Mouse (Mus musculus) urinary bladder, postnatal 10 days (tissue): ENCODE measurements around the gene Ube2m.
A peak's percentile ranks its signal among the peaks of the same experiment; 100 is the strongest.
"Not testable (repeated sequence)": the region's sequence is repeated elsewhere in the genome, so short reads cannot be mapped to it uniquely, and the experiment has no call there.

Experiments used
- DNase-seq: peaks from one replicate; pipeline ENCODE4 v3.0.0; 2022; ENCODE audit warnings: low spot score

The Ube2m gene

GRCm38 (mm10) chr7:13037901-13038555 is at the start of gene Ube2m:
Gene Ube2m (minus strand): TSS chr7:13038275.
- DNase-seq: peak; percentile 96

GRCm38 (mm10) chr7:13072293-13072692 is 34.2 kb upstream of the Ube2m start:
- DNase-seq: no peak

DNA sequence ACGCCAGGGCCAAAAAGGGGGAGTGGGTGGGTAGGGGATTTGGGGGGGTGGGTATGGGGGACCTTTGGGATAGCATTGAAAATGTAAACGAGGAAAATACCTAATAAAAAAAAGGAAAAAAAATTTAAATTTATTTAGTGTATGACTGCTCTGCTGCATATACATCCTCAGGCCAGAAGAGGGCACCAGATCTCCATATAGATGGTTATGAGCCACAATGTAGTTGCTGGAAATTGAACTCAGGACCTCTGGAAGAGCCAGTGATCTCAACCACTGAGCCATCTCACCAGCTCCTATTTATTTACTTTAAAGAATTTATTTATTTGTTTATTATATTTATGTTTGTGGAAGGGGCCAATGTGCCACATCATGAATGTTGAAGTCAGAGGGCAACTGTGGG is 25.3 kb upstream of the Ube2m start:
- DNase-seq: not testable (repeated sequence)

GRCm38 (mm10) chr7:13059536-13059935 is 21.5 kb upstream of the Ube2m start:
- no peak for DNase-seq

GRCm38 (mm10) chr7:13056913-13057700 is 19.0 kb upstream of the Ube2m start:
- DNase-seq: no peak

GRCm38 (mm10) chr7:13054287-13055010 is 16.4 kb upstream of the Ube2m start, which contains the start of gene Mzf1:
Gene Mzf1 (minus strand): TSS chr7:13054764.
- peak; percentile 74 for DNase-seq

GRCm38 (mm10) chr7:13053961-13054286 is 15.8 kb upstream of the Ube2m start:
- no peak for DNase-seq

DNA sequence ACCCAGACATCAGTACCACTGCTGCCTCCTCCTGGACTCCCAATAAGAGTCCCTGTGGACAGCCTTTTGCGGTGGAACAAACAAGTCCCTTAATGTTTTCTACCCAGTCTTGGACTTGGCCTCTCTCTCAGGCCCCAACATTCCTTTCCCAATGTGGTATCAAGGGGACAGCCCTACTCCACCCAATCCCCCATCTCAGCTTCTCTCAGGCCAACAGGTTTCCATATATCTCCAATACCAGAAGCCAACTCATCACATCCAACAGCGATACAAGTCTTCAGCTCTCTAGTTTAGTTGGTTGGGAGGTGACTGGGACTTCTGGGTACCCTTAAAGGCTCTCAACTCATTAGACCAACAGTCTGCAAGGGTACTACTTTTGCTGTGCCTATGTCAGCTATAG is 15.4 kb upstream of the Ube2m start:
- DNase-seq: no peak

GRCm38 (mm10) chr7:13053001-13053400 is 14.9 kb upstream of the Ube2m start:
- DNase-seq: no peak

GRCm38 (mm10) chr7:13046084-13046483 is 8.0 kb upstream of the Ube2m start:
- DNase-seq: no peak

DNA sequence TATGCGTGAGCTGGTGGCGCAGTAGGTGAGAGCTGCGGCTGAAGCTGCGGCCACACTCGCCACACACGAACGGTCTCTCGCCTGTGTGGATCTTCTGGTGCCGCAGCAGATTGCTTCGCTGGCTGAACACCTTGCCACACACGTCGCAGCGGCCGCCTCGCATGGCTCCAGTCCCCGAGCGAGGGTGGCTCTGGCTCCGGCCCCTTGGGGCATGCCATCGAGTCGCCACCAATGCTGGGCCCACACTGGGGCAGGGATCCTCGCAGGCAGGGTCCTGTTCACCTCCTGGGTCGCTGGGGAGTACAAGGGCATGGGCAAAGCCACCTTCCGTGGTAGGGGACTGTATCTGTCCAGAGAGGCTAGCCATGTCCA is 6.2 kb upstream of the Ube2m start:
- DNase-seq: no peak

DNA sequence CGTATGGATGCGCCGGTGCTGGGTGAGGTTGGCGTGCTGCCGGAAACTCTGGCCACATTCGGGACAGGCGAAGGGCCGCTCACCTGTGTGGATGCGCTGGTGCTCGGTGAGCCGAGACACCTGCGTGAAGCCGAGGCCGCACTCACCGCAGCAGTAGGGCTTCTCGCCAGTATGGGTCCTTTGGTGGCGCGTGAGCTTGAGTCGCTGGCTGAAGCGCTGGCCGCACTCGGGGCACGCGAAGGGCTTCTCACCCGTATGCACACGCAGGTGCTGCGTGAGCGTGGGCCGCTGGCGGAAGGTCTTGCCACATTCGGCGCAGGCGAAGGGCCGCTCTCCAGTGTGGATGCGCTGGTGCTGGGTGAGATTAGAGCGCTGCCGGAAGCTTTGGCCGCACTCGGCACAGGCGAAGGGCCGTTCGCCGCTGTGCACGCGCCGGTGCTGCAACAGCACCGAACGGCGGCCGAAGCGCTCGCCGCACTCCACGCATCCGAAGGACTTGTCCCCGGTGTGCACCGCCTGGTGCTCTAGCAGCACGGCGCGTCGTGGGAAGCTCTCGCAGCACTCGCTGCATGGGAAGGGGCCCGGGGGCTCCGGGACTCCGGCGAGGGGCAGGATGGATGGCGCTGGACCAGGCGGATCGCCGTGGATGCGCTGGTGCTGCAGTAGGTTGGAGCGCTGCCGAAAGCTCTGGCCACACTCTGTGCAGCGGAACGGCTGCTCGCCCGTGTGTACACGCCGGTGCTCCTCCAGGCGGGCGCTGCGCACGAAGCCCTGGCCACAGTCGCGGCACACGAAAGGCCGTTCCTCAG is 5.6 kb upstream of the Ube2m start:
- no peak for DNase-seq

DNA sequence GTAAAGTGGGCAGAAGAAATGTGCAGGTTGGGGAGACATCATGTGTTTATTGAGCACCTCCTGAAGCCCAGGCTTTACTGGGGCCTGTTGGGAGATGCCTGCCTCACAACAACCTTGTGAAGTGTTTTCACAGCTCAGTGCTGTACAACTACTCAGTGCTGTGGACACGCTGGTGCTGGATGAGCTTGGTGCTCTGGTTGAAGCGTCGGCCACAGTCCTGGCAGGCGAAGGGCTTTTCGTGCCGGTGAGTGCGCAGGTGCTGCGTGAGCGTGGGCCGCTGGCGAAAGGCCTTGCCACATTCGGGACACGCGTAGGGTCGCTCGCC is 5.0 kb upstream of the Ube2m start:
- DNase-seq: no peak

GRCm38 (mm10) chr7:13042511-13042910 is 4.4 kb upstream of the Ube2m start:
- no peak for DNase-seq

- DNase-seq: no peak
Observed at GRCm38 (mm10) chr7:13041256-13041655, 3.2 kb upstream of the Ube2m start.

DNA sequence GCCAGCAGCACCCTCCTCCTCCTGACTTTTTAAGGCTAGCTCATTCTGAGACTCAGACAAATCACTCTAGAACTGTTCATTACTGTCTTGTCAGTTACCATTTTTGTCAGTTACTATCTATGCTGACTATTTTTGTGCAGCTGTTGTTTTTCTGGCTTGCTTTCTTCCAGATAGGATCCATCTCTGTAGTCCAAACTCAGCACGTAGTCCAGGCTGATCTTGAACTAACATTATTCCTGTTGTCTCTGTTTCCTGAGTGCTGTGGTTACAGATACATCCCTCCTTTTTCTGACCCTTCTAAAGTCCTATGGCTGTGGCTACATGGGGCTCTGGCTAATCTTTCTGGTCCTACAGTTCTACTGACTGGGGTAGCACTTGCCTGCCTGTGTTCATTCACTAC is 1.1 kb upstream of the Ube2m start:
- DNase-seq: no peak

DNA sequence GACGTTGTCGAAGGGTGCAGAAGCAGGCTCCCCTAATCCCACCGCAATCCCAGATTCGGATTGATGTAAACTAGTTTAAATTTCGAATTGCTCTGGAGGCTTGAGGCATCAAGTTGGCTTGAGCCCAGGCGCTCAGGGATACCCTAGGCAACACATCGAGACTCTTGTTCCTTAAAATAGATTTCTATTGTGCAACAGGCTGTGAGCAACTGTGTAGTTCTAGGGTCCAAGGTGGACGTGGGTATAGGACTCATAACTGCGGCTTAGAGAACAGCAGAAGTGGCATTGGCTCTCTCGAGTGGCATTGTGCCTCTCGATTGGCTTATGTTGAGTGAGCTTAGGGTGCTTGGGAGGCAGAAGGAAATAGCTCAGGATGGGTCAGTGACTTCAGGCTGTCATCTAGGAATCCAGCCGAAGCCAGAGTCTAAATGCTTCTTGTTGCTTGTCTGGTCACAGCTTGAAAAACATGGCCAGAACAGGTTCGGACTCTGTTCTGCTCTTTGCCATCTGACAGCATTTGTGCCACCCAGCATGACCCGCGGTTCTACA is 620 bp upstream of the Ube2m start:
- no peak for DNase-seq

DNA sequence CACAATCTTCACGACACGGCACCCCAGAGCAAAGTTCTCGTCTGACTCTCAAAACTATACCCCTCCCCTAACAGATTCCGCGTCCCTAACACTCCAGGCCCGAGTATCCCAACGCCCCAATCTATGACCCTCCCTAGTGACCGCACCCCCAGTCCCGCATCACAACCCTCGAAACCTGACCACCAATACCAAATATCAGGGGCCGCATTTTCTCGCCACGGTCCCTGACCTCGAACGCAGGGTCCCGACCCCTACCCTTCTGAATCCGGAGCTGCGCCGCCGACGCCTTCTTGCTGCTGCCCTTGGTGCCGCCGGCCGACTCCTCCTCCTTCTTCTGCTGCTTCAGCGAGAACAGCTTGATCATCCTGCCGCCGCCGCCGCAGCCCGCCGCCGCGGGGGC is 709 bp downstream of the Ube2m start:
- DNase-seq: no peak

DNA sequence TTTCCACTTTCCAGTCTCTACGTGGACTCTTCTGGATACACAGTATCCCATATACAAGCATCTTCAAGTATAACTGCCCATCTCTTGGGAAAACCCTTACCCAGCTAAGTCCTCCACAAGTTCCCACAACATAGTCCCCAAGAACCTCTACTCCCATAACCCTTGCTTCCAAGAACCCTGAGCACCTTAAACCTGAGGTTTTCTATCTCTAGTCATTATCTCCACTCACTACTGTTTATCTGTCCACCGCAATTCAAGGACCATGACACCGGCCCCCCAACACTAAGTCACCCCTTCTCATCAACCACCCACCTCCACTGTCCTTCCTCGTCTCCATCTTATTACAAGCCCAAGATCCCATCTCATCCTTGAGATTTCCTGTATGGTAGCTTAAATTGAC is 1.3 kb downstream of the Ube2m start:
- DNase-seq: no peak

DNA sequence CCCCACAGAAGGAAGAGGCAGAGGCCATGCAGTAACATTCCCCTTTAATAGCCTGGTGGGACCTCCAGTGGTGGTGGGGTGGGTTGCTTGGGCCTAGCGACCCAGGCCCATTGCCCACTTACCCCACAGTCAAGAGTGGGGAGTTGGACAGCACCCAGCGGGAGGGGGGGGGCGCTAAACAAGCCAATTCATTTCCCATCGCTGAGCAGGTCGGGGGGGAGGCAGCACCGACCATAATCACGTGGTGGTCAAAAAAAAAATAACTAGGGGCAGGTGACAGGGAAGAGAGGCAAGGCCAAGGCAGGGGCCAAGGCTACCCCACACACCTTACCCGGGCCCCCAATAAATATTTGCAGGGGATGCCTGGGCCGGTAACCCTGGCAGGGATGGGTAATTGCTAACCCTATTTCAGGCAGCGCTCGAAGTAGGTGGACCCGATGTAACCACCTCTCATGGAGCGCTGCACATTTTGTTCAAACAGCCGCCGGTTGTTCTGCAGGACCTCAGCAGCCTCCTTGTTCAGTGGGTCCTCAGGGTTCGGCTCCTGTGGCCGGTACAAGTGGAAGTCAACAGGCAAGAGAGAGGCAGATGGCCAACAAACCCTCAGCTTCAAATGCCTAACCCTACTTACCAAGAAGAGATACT is 2.7 kb downstream of the Ube2m start:
- no peak for DNase-seq

DNA sequence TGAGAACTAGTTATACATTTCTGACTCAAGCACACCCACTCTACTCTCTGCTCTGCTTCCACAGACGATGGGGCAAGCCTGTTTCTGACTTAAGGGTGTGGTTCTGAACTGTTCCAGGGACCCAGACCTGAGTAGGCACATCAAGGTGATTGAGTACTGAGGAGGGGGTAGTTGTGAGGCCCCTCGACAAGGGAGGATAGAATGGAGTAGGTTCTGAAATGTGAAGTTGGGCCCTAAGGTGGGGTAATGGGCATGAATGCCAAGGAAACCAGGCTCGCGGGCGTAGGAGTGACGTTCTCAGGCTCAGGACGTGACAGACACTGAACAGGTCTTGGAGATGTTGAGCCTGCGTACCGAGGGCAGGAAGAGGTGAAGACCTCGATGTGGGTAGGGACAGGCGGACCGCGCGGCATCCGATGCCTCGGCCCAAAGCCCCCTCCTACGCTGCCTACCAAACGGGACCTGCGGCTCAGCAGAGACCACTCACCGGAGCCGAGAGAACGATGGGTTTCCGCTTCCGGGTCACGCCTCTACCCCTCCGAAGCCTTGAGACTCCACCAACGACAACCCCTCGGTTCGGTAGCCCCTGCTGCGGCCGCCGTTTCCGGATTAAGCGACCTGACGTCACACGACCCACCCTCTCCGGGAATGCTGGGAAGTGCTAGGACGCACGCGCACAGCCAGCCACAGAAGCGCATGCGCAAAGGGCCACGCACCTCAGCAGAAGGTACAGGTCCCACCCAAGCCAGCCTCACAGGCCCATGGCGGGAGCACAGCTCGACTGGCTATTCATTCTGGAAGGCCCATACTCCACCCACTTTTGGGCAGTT is 3.7 kb downstream of the Ube2m start, which contains the start of gene Chmp2a:
Gene Chmp2a (minus strand): TSS at position 660 of the 830 bp plus-strand sequence.
- DNase-seq: peak; percentile 94
